Mouse (Mus musculus) cortical plate, adult 2 months (tissue): ENCODE data around the gene Tenm2.

Experiments used
- CTCF ChIP-seq: fragments of 200-500 bp; IDR thresholded peaks from 2 replicates; pipeline ENCODE4 v1.5.1; 2011; ENCODE audit warnings: mild to moderate bottlenecking, control low read depth, low read length; ENCODE audit not compliant: insufficient read depth; ENCODE audit errors: extremely low read depth
- POLR2A ChIP-seq: fragments of 200-500 bp; IDR thresholded peaks from 2 replicates; pipeline ENCODE4 v1.6.1; 2011; ENCODE audit warnings: mild to moderate bottlenecking, low read length, control low read depth; ENCODE audit not compliant: insufficient read depth; ENCODE audit errors: extremely low read depth

DNA sequence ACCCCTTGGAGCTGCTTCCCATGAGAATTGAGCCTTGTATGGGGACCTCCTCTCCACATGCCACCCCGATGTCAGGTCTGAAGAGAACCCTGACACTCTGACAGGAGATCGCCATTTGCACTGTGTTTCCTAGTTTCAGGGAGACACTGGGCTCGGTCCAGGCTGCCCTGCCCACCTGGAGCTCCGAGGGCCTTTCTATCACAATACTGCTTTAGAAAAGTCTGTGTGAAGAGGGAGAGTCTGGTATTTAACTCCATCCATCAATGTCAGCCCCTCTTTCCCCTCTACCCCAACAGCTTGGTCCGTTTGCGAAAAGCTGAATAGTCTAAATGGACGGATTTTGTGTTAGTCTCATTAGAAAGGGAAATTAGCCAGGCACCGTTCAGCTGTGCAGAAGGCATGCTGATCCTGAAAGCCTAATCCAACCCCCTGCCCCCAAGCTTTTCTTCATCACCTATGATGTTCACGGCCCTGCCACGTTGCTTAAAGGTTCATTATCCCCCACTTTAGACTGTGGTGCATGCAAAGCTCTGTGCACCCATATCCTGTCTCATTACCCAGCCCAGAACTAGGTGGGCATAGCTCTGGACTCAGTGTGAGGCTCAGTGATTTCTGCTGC is 538.6 kb downstream of the Tenm2 start:
- TF ChIP-seq CTCF (no peak), POLR2A (no peak)
